Mouse (Mus musculus) testis, adult 2 months (tissue): ENCODE measurements around the gene Tada2b. TPM values are rescaled to one million over a fixed set of nuclear protein-coding genes. Genes with fewer than 3 reads are reported as not detected.

ENCODE experiments used
- H3K27ac ChIP-seq: fragments of 200-500 bp; 2 replicates; pipeline ENCODE4 v1.5.1; 2012; ENCODE audit warnings: low read depth, low read length; ENCODE audit not compliant: control insufficient read depth, insufficient read depth
- H3K27me3 ChIP-seq: fragments of 200-500 bp; 2 replicates; pipeline ENCODE4 v1.6.1; 2012; ENCODE audit warnings: mild to moderate bottlenecking, low read length, moderate library complexity; ENCODE audit not compliant: control insufficient read depth, insufficient read depth
- H3K36me3 ChIP-seq: fragments of 200-500 bp; 2 replicates; pipeline ENCODE4 v1.6.1; 2012; ENCODE audit warnings: mild to moderate bottlenecking, low read length; ENCODE audit not compliant: control insufficient read depth, insufficient read depth
- H3K4me1 ChIP-seq: fragments of 200-500 bp; 2 replicates; pipeline ENCODE4 v1.6.1; 2012; ENCODE audit warnings: low read length; ENCODE audit not compliant: control insufficient read depth, insufficient read depth
- H3K4me3 ChIP-seq: fragments of 200-500 bp; 2 replicates; pipeline ENCODE4 v1.5.1; 2012; ENCODE audit warnings: low read depth, mild to moderate bottlenecking, low read length, moderate library complexity, mixed read lengths; ENCODE audit not compliant: control insufficient read depth
- CTCF ChIP-seq: fragments of 200-500 bp; IDR thresholded peaks from 2 replicates; pipeline ENCODE4 v1.5.1; 2012; ENCODE audit warnings: low read depth, mild to moderate bottlenecking, inconsistent platforms, low read length, moderate library complexity; ENCODE audit not compliant: control insufficient read depth, insufficient read depth, insufficient replicate concordance
- POLR2A ChIP-seq: fragments of 200-500 bp; IDR thresholded peaks from 2 replicates; pipeline ENCODE4 v1.6.1; 2012; ENCODE audit warnings: low read depth, mild to moderate bottlenecking, inconsistent platforms, low read length, moderate library complexity; ENCODE audit not compliant: control insufficient read depth
- polyA plus RNA-seq: library from polyadenylated mRNA; depleted of rRNA; stranded (reverse); fragments of >200 nt; gene quantifications from 2 replicates; pipeline ENCODE4 v1.2.3, GENCODE M21; 2012

The Tada2b gene
- polyA plus RNA-seq, 1 experiment: 34.5 TPM

GRCm38 (mm10) chr5:36451872-36452389 lies 32.2 kb downstream of the Tada2b start:
- Histone ChIP-seq H3K27me3 (no peaks in the 10 kb centered on the region), H3K4me3 (no peak overlapping the region), H3K27ac (no peak overlapping the region), H3K36me3 (no peaks in the 10 kb centered on the region), H3K4me1 (no peaks in the 10 kb centered on the region; the same call in 1 of the 2 replicates)
- TF ChIP-seq POLR2A: no peak
- no peak for TF ChIP-seq CTCF

GRCm38 (mm10) chr5:36451119-36451518 lies 33.0 kb downstream of the Tada2b start:
- H3K36me3 ChIP-seq: no peaks in the 10 kb centered on the region
- H3K4me1 ChIP-seq: peaks cover 1% of the 10 kb centered on the region
- H3K4me3 ChIP-seq: no peak overlapping the region
- H3K27ac ChIP-seq: no peak overlapping the region
- TF ChIP-seq CTCF: no peak
- TF ChIP-seq POLR2A: no peak
- no peaks in the 10 kb centered on the region for H3K27me3 ChIP-seq

GRCm38 (mm10) chr5:36449710-36450358 lies 34.3 kb downstream of the Tada2b start:
- Histone ChIP-seq H3K27me3 (no peaks in the 10 kb centered on the region), H3K36me3 (no peaks in the 10 kb centered on the region), H3K4me3 (no peak overlapping the region), H3K4me1 (peaks cover 5% of the 10 kb centered on the region), H3K27ac (no peak overlapping the region)
- TF ChIP-seq POLR2A (no peak), CTCF (no peak)

GRCm38 (mm10) chr5:36447872-36448271 lies 36.2 kb downstream of the Tada2b start:
- Histone ChIP-seq H3K4me1 (peaks cover 5% of the 10 kb centered on the region), H3K27ac (no peak overlapping the region), H3K27me3 (no peaks in the 10 kb centered on the region), H3K4me3 (no peak overlapping the region), H3K36me3 (no peaks in the 10 kb centered on the region)
- TF ChIP-seq CTCF (no peak), POLR2A (no peak)

- no peaks in the 10 kb centered on the region for H3K27me3 ChIP-seq
- no peaks in the 10 kb centered on the region for H3K36me3 ChIP-seq
- no peak overlapping the region for H3K4me3 ChIP-seq
- no peak for TF ChIP-seq POLR2A
- no peak for TF ChIP-seq CTCF
- H3K27ac ChIP-seq: no peak overlapping the region
- H3K4me1 ChIP-seq: peaks cover 5% of the 10 kb centered on the region
These were observed 37.8 kb downstream of the Tada2b start for GRCm38 (mm10) chr5:36446166-36446890.

- no peaks in the 10 kb centered on the region for H3K27me3 ChIP-seq
- TF ChIP-seq CTCF (no peak), POLR2A (no peak)
- no peaks in the 10 kb centered on the region for H3K36me3 ChIP-seq
- H3K4me1 ChIP-seq: peaks cover 5% of the 10 kb centered on the region
- H3K4me3 ChIP-seq: no peak overlapping the region
- no peak overlapping the region for H3K27ac ChIP-seq
These were observed 39.1 kb downstream of the Tada2b start for GRCm38 (mm10) chr5:36445028-36445427.

- no peak overlapping the region for H3K27ac ChIP-seq
- no peaks in the 10 kb centered on the region for H3K36me3 ChIP-seq
- TF ChIP-seq POLR2A: no peak
- no peak for TF ChIP-seq CTCF
- no peak overlapping the region for H3K4me3 ChIP-seq
- no peaks in the 10 kb centered on the region for H3K27me3 ChIP-seq
- peaks cover 5% of the 10 kb centered on the region for H3K4me1 ChIP-seq
These were observed 39.5 kb downstream of the Tada2b start for GRCm38 (mm10) chr5:36444611-36445010.
